Mouse (Mus musculus) granulocyte monocyte progenitor cell, adult 5-6 weeks (primary cell): ENCODE results near the gene Tppp. TPM values are rescaled to one million over a fixed set of nuclear protein-coding genes. Genes with fewer than 3 reads are reported as not detected.
"Not testable (repeated sequence)": the region's sequence is repeated elsewhere in the genome, so short reads cannot be mapped to it uniquely, and the experiment has no call there.

Experiments used
- ATAC-seq: replicated peaks from 2 replicates; pipeline ENCODE4 v1.8.0; 2016; ENCODE audit warnings: mild to moderate bottlenecking, moderate TSS enrichment, inconsistent platforms; ENCODE audit not compliant: poor library complexity, severe bottlenecking
- total RNA-seq, 2 experiments: library from RNA; stranded (forward) in 1 of 2; stranded (reverse) in 1 of 2; fragments of 200-712, 200-1000 nt in 1 of 2; fragments of >200 nt in 1 of 2; fragmentation: Nextera tagmentation in 1 of 2; gene quantifications; 2 replicates each; pipeline ENCODE4 v1.2.3; 2014 to 2017

The Tppp gene
- total RNA-seq (2014; fragmentation: Nextera tagmentation) = not detected in 2 replicates
- 0.09 TPM in 1 of 2 replicates, not detected in the other for total RNA-seq (2017)

GRCm38 (mm10) chr13:74008948-74009718 is at the start of gene Tppp:
TSS of gene Tppp (plus strand) at chr13:74009407.
- peak; percentile 96 for ATAC-seq

- no peak for ATAC-seq
Observed at GRCm38 (mm10) chr13:73960117-73960652, 49.0 kb upstream of the Tppp start.

DNA sequence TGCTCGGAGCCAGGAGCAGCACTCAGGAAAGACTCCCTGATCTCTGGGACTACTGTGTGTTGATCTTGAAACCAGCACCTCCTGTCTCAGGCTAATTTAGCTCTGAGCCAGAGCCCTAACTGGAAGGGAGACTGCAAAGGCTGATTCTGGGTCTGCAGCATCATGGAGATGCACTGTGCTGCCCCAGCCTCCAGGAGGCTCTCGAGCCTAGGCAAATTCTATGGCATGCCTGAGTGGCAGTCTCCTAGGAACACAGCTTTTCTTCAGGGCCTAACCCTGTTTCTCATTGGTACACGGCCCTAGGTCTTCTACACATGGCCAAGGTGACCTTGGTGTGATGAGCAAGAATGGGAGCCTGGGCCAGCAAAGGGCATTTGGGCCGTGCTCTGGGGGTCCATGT is 48.0 kb upstream of the Tppp start:
- no peak for ATAC-seq

- ATAC-seq = no peak
Observed at GRCm38 (mm10) chr13:73963551-73963950, 45.7 kb upstream of the Tppp start, which contains the start of gene Zdhhc11. TSS of gene Zdhhc11 (plus strand) at chr13:73963851.

- peak; percentile 89 for ATAC-seq
Observed at GRCm38 (mm10) chr13:73970545-73971448, 38.4 kb upstream of the Tppp start.

DNA sequence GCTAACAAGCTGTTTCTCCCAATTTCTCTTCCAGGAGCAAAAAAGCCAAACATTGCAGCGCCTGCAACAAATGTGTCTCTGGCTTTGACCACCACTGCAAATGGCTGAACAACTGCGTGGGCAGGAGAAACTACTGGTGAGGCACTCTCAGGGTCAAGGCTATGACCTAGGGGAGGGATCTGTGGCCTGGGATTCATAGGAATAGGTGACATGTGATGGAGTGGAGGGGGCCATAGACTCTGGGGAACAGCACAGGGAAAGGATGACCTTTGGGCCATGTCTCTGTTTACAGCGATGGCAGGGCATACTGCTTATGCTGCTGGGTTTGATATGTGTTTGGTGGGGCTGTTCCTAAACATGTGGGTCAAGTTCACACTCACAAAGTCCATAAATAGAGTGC is 34.7 kb upstream of the Tppp start:
- no peak for ATAC-seq

GRCm38 (mm10) chr13:73976935-73977334 is 32.3 kb upstream of the Tppp start:
- no peak for ATAC-seq

DNA sequence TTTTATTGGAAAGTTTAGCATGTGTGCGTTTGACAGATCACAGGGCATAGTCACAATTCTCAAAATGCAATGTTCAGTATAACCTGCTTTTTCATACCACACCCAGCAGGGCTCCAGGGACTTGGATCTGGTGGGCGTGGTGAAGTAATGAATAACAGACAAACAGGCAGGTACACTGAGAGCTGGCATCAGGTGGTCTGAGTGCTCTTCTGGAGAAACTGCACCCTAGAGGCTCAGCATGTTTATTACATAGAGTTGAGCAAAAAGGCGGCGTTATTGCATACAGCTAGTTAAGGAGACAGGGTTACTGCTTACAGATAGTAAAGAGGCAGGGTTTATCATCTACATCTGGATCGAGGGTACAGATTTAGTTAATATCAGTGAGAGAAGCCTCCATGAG is 18.9 kb upstream of the Tppp start:
- ATAC-seq = no peak

GRCm38 (mm10) chr13:73990761-73991160 is 18.4 kb upstream of the Tppp start:
- no peak for ATAC-seq

- ATAC-seq = no peak
Observed at GRCm38 (mm10) chr13:73991267-73991666, 17.9 kb upstream of the Tppp start.

DNA sequence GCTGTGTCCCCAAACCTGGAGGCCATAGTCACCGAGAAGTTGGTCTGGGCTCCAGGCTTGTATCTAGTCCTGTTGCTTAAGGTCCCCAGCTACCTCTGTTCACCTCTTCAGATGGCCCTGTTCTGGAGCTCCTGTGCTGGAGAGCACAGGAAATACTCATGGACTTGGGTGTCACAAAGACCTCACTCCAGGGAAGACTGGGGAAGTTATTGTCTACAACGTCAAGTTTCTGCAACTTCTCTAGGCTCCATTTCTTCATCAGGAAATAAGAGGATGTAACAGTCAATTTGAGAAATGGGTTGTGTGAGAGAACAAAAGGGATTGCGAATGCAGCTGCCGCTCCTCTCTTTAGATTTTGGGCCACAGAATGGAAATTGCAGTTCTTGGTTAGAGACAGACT is 12.8 kb upstream of the Tppp start:
- ATAC-seq = peak; percentile 48

DNA sequence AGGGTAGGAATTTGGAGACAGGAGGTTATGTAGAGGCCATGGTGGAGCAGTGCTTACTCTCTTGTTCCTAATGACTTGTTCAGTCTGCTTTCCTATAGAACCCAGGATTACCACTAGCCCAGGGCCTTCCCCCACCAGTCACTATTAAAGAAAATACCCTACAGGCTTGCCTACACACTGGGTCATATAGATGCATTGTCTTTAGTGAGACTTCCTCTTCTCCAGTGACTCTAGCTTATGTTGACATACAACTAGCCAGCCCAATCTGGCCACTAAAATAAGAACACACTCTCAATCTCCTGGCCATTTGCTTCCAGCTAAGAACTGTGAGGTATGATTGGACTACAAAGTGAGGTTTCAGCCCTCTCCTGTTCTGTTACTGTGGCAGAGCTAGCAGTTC is 8.7 kb upstream of the Tppp start:
- ATAC-seq = no peak

DNA sequence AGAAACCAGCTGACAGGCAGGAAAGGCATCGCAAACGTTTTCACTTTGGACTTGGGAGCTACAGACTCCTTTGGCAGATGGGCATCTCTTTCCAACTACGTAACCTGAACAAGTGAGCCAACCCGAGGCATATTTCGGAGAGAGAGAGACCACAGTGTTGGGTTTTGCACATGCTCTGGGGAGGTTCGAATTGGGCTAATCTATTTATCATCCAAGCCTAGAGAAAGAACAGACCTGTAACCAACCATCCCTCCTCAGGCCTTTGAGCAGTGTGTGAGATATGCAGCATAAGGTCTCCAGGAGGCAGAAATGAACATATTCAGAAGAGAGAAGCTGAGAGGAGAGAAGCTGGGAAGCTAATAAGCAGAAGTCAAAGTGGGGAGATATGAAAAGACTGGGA is 8.2 kb upstream of the Tppp start:
- ATAC-seq = no peak

- no peak for ATAC-seq
Observed at GRCm38 (mm10) chr13:74001492-74001891, 7.7 kb upstream of the Tppp start.

DNA sequence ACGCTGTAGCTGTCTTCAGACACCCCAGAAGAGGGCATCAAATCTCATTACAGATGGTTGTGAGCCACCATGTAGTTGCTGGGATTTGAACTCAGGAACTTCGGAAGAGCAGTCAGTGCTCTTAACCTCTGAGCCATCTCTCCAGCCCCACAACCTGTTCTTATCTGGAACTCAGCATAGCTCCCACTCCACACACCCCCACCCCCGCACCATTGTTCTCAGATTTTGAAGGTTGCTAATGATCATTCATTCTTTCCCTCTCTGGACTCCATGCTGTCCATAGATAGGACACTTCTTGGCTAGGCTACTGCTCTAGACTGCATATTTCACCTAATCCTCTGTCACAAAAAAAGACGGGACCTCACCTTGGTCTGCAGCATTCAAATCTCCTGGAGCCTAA is 2.3 kb upstream of the Tppp start:
- not testable (repeated sequence) for ATAC-seq

- not testable (repeated sequence) for ATAC-seq
Observed at GRCm38 (mm10) chr13:74008216-74008615, 991 bp upstream of the Tppp start.

DNA sequence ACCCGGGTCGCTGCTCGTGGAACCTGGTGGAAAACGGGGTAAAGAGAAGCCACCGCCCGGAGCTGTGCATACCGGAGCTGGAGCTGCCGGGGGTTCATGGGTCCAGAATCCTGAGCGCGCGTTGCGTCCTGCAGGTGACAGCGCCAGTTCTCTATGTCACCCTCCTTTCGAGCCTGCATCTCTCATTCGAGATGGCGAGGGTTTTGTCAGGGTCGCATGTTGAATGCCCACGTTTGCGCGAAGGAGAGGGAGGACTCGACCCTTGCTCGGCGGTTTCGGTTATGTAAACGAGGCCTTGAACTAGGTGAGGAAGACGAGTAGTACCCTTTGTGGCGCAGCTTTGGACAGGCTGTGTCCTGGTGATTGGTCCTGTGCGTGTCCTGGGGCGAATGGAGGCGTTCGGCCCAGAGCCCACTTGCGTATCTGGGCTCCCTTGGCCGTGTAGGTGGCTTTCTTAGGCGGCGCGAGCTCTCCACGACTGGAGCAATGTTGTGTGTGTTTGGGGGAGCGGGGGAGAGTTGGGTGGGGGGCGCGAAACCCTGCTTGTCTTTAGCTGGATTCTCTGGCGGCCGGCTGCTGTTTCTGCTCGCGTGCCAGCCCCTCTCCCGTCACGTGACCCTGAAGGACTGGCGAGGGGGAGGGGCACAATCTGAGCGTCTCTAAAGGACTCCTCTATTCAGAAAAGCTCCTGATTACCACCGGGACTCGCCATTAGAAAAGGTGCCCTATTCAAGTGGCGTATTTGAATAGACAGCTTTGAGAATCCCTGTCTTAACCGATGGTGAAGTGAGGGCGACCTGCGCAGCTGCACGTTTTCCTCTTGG is 796 bp downstream of the Tppp start:
- ATAC-seq = peak; percentile 6

GRCm38 (mm10) chr13:74010678-74011077 is 1.5 kb downstream of the Tppp start:
- ATAC-seq = no peak

- no peak for ATAC-seq
Observed at GRCm38 (mm10) chr13:74015908-74016307, 6.7 kb downstream of the Tppp start.

DNA sequence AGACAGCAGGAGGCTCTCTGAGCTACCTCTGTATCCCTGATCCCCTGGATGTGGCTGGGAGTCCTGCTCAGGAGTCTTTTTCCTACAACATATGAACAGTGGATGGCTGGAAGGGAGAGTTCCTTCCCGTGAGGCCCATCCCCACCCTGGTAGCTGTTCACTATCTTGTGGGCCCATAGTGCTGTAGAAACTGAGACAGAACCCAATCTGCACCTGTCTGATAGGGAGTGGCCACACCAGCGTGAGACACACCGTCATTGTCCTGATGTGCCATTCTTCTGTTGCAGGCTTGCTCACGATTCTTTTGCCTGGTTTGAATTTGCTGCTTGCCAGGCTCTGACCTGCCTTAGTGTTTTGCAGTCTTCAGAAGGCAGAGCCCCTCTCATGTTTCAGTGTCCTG is 8.2 kb downstream of the Tppp start:
- no peak for ATAC-seq
